Mouse (Mus musculus) intestine, embryonic 14.5 days (tissue): ENCODE data around the gene Ahcy. TPM values are rescaled to one million over a fixed set of nuclear protein-coding genes. Genes with fewer than 3 reads are reported as not detected.
"Not testable (repeated sequence)": the region's sequence is repeated elsewhere in the genome, so short reads cannot be mapped to it uniquely, and the experiment has no call there.

Source experiments
- ATAC-seq: fragments of 200-750 bp; cut with Nextera tagmentation; replicated peaks from 2 replicates; pipeline ENCODE4 v1.8.0; 2017; ENCODE audit warnings: low read depth, moderate number of reproducible peaks, moderate TSS enrichment, moderate library complexity; ENCODE audit not compliant: low FRiP score, low TSS enrichment
- DNase-seq: peaks from one replicate; pipeline ENCODE4 v3.0.0-alpha.2; 2018; ENCODE audit warnings: low spot score
- H3K27ac ChIP-seq: fragments of 300-500 bp; sonication (generic); 2 replicates; pipeline ENCODE4 v1.5.1; 2014; ENCODE audit warnings: low read depth, mild to moderate bottlenecking, control low read depth
- H3K27me3 ChIP-seq: fragments of 300-500 bp; sonication (generic); replicated peaks from 2 replicates; pipeline ENCODE4 v1.6.1; 2014; ENCODE audit warnings: low read length, control low read depth; ENCODE audit not compliant: control insufficient read depth, insufficient read depth
- H3K36me3 ChIP-seq: fragments of 300-500 bp; sonication (generic); 2 replicates; pipeline ENCODE4 v1.6.1; 2014; ENCODE audit warnings: low read length, control low read depth; ENCODE audit not compliant: control insufficient read depth, insufficient read depth
- H3K4me1 ChIP-seq: fragments of 300-500 bp; sonication (generic); replicated peaks from 2 replicates; pipeline ENCODE4 v1.6.1; 2014; ENCODE audit warnings: low read length, control low read depth, mixed read lengths; ENCODE audit not compliant: control insufficient read depth, insufficient read depth
- H3K4me2 ChIP-seq: fragments of 300-500 bp; sonication (generic); 2 replicates; pipeline ENCODE4 v1.6.1; 2014; ENCODE audit warnings: low read length
- H3K4me3 ChIP-seq: fragments of 300-500 bp; sonication (generic); 2 replicates; pipeline ENCODE4 v1.5.1; 2014; ENCODE audit warnings: low read depth, low read length, control low read depth, mixed read lengths
- H3K9ac ChIP-seq: fragments of 300-500 bp; sonication (generic); 2 replicates; pipeline ENCODE4 v1.6.1; 2014; ENCODE audit warnings: mild to moderate bottlenecking, low read length
- H3K9me3 ChIP-seq: fragments of 300-500 bp; sonication (generic); 2 replicates; pipeline ENCODE4 v1.6.1; 2016; ENCODE audit warnings: low read length, control low read depth; ENCODE audit not compliant: control insufficient read depth
- WGBS: fragments of 180-500 bp; shearing (Covaris S2); extraction: QIAGEN DNeasy Blood & Tissue Kit; methylation state at CpG from one replicate; pipeline ENCODE4 v1.1.7; 2014; 5-methylcytosine and 5-hydroxymethylcytosine counted together
- polyA plus RNA-seq: library from polyadenylated mRNA; unstranded; fragments of >200 nt; fragmentation: Nextera tagmentation; extraction: Ambion mirVana; gene quantifications from 2 replicates; pipeline ENCODE4 v1.2.1, GENCODE M21; 2014

Gene Ahcy
- 136 and 137 TPM in 2 replicates for polyA plus RNA-seq

DNA sequence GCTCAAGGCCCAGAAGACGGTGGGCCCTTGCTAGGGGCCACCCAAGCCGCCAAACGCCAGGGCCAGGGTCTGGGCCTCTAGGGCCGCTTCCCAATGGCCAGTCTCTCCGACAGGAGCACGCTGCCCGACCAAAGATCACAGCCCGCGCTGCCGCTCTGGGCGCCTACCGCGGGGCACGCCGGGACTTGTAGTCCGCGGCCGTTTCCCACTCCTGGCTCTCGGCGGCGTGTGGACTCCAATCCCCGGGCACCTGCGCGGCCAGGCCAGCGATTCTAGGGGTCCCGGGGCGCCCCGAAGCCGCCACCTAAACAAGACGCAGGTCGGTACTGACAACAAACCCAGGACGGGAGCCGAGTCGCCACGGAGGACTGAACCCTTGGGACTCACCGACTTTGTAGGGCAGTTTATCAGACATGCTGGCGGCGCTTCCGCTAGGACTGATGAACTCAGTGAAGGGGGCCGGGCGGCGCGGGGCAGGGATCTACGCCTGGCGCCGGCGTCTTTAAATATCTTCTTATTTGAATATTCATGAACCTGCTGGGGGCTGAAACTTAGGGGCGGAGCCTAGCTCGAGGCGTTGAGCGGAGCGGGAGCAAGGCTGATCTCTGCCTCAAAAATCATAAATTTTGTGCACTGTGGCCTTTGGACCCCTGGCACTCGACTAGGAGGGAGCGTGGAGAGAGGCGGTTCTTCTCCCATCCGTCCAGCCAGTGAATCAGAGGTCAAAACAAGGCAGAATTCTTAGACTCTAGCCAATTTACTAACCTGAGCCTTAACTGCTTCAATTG, at the start of gene Ahcy:
Ahcy (minus strand) TSS at position 520 of the 788 bp plus-strand sequence.
- Histone ChIP-seq H3K4me3 (peak within 1 kb of the TSS; percentile 47), H3K4me1 (peaks cover 11% of the 10 kb centered on the region), H3K9ac (peak within 1 kb of the TSS; percentile 65), H3K9me3 (no peaks in the 10 kb centered on the region), H3K27ac (peak within 1 kb of the TSS; percentile 83), H3K27me3 (no peaks in the 10 kb centered on the region), H3K4me2 (peak within 1 kb of the TSS; percentile 79), H3K36me3 (no peaks in the 10 kb centered on the region)
- under 1% methylated on average over 56 of the region's 56 CpGs for WGBS
- DNase-seq: peak; percentile 97
- peak; percentile 92 for ATAC-seq

DNA sequence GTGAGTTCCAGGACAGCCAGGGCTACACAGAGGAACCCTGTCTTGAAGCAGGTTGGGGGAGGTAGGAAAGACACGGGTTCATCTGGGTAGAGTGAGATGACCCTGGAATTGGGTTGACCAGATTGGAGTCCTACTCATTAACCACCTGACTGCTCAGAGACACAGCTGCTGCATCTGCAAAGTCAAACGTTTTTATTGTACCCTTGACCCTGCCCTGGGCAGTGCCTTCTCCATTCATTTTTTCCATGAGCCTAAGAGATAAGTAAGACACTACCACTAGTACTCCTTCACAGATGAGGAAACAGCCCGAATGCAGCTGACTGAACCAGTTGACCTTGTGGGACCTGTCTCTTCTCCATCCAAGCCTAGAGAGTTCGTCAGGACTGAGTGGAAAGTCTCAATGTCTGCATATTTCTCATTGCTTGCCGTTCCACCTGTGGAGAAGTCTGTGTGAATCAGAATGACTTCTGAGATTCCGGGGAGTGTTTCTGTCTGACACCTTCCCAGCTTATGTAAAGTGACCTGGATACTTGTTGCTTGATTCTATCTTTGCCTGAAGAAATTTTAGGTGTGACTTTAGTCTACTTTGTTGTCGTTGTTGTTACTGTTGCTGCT, 41.0 kb upstream of the Ahcy start:
- Histone ChIP-seq H3K9me3 (peaks cover 8% of the 10 kb centered on the region; the same call in 1 of the 2 replicates), H3K4me3 (no peak overlapping the region), H3K4me2 (no peak overlapping the region), H3K27me3 (no peaks in the 10 kb centered on the region), H3K27ac (no peak overlapping the region), H3K36me3 (no peaks in the 10 kb centered on the region), H3K9ac (no peak overlapping the region), H3K4me1 (no peaks in the 10 kb centered on the region)
- ATAC-seq: no peak
- no peak for DNase-seq
- 71% methylated on average over 7 of the region's 7 CpGs for WGBS

DNA sequence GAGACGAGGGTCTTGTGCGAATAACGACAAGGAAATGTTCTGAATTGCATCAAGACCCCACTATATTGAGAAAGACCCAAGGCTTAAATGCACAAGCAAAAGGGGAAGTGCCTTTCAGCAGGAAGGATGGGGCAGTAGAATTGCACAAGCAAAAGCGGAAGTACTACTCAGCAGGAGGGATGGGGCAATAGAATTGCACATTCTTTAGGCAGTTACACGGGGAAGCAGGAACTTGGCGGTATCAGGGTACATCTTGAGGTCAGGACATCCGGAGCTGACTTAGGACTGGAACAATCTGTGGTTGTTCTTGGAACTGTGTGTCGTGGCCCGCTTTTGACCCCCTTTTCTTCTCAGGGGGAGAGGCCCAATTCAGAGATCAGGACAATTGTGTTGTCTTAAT, 33.0 kb upstream of the Ahcy start:
- not testable (repeated sequence) for H3K4me2 ChIP-seq, H3K4me3 ChIP-seq, H3K36me3 ChIP-seq, H3K9me3 ChIP-seq, H3K4me1 ChIP-seq, ATAC-seq, H3K27ac ChIP-seq, DNase-seq, H3K9ac ChIP-seq, H3K27me3 ChIP-seq
- WGBS: 86% methylated on average over 9 of the region's 9 CpGs

DNA sequence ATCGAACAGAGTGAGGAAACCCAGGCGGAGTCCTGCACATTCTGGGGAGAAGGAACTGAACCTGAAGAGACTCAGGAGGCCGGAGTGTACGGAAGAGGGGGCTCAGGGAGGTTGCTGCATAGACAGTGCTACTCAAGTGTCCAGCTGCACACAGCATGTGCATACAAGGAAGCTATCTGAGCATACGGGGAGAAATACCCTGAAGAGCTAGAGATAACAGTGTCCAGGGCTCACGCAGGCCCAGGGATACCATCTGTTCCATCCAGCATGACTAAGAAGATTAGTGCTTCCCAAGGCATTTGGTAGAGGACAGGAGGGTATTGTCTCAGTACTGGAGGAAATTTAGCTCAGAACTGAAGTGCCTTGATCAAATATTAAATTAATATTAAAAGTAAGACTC, 29.3 kb upstream of the Ahcy start:
- no peak overlapping the region for H3K9ac ChIP-seq
- DNase-seq (no peak), ATAC-seq (no peak)
- H3K36me3 ChIP-seq: no peaks in the 10 kb centered on the region
- no peak overlapping the region for H3K4me3 ChIP-seq
- 77% methylated on average over 6 of the region's 6 CpGs for WGBS
- no peak overlapping the region for H3K4me2 ChIP-seq
- H3K9me3 ChIP-seq: no peaks in the 10 kb centered on the region
- no peak overlapping the region for H3K27ac ChIP-seq
- no peaks in the 10 kb centered on the region for H3K27me3 ChIP-seq
- H3K4me1 ChIP-seq: no peaks in the 10 kb centered on the region

DNA sequence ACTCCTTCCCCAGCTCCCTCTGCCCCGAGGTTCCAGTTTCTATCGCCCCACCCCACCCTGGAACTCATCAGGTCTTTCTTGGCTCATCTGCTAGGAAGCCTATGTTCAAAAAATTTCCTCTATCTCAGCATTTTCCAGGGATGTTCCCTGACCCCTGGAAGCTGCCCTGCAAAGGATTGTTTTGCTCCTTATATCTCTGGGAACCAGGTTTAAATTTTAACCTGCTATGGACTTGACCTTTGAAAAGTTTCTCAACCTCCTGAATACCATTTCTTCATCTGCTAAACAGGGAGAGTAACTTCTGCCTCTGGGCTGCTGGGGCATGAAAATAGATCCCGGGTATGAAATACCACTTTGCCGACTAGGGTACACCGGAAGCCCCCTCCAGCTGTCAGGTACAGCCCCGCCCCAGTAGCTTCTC, 27.5 kb upstream of the Ahcy start:
- Histone ChIP-seq H3K4me2 (no peak overlapping the region), H3K27ac (no peak overlapping the region)
- 45% methylated on average over 6 of the region's 6 CpGs for WGBS

DNA sequence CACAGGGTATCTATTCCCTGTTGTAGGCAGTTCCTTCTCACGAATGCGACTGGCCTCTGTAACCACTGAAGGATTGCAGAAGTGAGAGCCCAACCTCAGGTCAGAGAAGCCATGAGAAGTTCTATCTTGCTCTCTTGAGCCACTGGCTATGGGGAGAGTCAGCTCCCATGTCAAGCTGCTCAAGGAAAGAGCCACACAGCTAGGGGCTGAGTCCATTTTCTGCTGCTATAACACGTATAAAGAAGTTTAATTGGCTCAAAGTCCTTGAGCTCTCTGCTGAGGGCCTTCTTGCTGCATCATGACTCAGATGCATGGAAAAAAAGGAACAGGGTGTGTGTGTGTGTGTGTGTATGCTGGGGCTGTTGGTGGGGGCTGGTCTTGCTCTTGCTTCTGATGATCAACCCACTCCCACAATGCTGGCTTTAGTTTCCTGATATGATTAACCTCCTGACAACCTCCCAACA, 26.5 kb upstream of the Ahcy start:
- Histone ChIP-seq H3K9me3 (no peaks in the 10 kb centered on the region), H3K27me3 (no peaks in the 10 kb centered on the region), H3K4me2 (no peak overlapping the region), H3K27ac (no peak overlapping the region), H3K36me3 (no peaks in the 10 kb centered on the region), H3K4me3 (no peak overlapping the region), H3K9ac (no peak overlapping the region), H3K4me1 (no peaks in the 10 kb centered on the region)
- WGBS: 56% methylated on average over 3 of the region's 3 CpGs
- DNase-seq (no peak), ATAC-seq (0 out of 2 replicates have a peak, but pooled peaks have one; percentile 30)

More for the DNA sequence above, 27.5 kb upstream of the Ahcy start:
- DNase-seq (no peak), ATAC-seq (no peak)
- Histone ChIP-seq H3K27me3 (no peaks in the 10 kb centered on the region), H3K9ac (no peak overlapping the region), H3K4me1 (no peaks in the 10 kb centered on the region), H3K4me3 (no peak overlapping the region), H3K9me3 (no peaks in the 10 kb centered on the region), H3K36me3 (no peaks in the 10 kb centered on the region)

DNA sequence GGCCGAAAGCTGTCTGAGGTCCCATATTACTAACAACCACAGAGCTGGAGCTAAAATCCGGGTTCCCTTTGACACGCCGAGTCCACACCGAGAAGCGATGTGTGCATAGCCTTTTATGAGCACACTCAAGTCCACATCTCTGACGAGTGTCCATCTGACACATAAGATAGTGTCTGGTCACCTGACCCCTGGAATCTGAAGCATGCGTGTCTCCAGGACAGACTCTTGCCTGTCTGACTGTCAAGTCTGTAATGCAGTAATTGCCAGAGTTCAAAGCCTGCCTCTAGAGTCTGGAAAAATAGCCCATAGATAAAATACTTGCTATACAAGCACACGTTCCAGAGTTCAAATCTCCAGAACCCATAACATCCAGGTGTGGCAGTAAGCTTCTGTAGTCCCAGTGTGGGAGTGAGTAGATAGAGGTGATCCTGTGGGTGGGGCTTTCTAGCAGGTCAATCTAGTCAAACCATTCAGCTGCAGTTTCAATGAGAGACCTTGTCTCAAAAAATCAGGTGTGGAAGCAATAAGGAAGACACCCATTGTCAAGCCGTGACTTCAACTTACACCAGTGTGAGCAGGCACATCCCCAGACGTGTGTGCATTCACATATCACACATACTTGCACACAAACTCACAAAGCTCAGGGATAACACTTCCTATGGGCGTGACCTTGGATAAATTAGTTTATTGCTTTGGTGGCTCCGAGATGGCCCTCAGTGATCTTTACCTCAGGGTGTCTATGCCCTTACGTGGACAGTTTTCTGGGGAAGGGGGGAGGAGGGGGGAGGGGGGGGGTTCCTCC, 25.9 kb upstream of the Ahcy start:
- 66% methylated on average over 14 of the region's 14 CpGs for WGBS
- no peak overlapping the region for H3K9ac ChIP-seq
- H3K9me3 ChIP-seq: no peaks in the 10 kb centered on the region
- no peak for DNase-seq
- ATAC-seq: 0 out of 2 replicates have a peak, but pooled peaks have one; percentile 14
- H3K36me3 ChIP-seq: no peaks in the 10 kb centered on the region
- no peak overlapping the region for H3K27ac ChIP-seq
- no peaks in the 10 kb centered on the region for H3K27me3 ChIP-seq
- H3K4me1 ChIP-seq: no peaks in the 10 kb centered on the region
- H3K4me3 ChIP-seq: no peak overlapping the region
- no peak overlapping the region for H3K4me2 ChIP-seq

DNA sequence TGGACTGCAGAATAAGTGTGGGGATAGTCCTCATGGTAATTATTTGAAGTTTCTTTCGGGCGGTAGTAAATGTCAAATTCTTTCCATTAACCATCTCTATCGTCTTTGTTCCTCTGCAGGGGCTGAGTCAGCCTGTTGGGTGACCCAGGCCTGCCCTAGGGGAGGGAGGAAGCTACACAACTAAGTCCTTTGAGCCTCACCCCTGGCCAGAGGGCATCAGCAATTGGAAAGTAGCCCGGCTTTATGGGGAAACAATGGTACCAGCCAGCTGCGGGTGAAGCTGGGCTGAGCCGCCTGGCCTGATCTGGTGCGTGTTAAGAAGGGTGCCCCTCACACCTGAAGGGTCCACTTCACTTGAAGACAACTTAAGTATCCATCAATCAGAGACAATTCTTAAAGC, 25.1 kb upstream of the Ahcy start:
- Histone ChIP-seq H3K4me2 (no peak overlapping the region), H3K4me1 (no peaks in the 10 kb centered on the region), H3K27ac (no peak overlapping the region), H3K27me3 (no peaks in the 10 kb centered on the region), H3K9ac (no peak overlapping the region), H3K4me3 (no peak overlapping the region), H3K36me3 (no peaks in the 10 kb centered on the region), H3K9me3 (no peaks in the 10 kb centered on the region)
- DNase-seq: no peak
- no peak for ATAC-seq
- WGBS: 71% methylated on average over 7 of the region's 7 CpGs
